Mouse (Mus musculus): Measurements from ENCODE around the gene Cpox. TPM values are rescaled to one million over a fixed set of nuclear protein-coding genes. Genes with fewer than 3 reads are reported as not detected.

Gene Cpox
- polyA plus RNA-seq, 1 experiment: 13.9 TPM

GRCm38 (mm10) chr16:58684537-58684936 lies 14.4 kb downstream of the Cpox start:
- DNase-seq (ENCODE audit: low read depth): no peak
- TF ChIP-seq CTCF (IDR thresholded peaks at IDR 0.05; ENCODE audit: borderline replicate concordance, extremely low read depth, insufficient read depth, insufficient read length) (no peak), POLR2A (IDR thresholded peaks at IDR 0.05; ENCODE audit: borderline replicate concordance, extremely low read depth, insufficient read depth, insufficient read length, poor library complexity, severe bottlenecking) (no peak)

- no peak for TF ChIP-seq CTCF (IDR thresholded peaks at IDR 0.05; ENCODE audit: borderline replicate concordance, extremely low read depth, insufficient read depth, insufficient read length)
- TF ChIP-seq POLR2A (IDR thresholded peaks at IDR 0.05; ENCODE audit: borderline replicate concordance, extremely low read depth, insufficient read depth, insufficient read length, poor library complexity, severe bottlenecking): no peak
- no peak for DNase-seq (ENCODE audit: low read depth)
These were observed 15.8 kb downstream of the Cpox start for GRCm38 (mm10) chr16:58685548-58686537.

- DNase-seq (ENCODE audit: low read depth): no peak
- TF ChIP-seq POLR2A (IDR thresholded peaks at IDR 0.05; ENCODE audit: borderline replicate concordance, extremely low read depth, insufficient read depth, insufficient read length, poor library complexity, severe bottlenecking) (no peak), CTCF (IDR thresholded peaks at IDR 0.05; ENCODE audit: borderline replicate concordance, extremely low read depth, insufficient read depth, insufficient read length) (no peak)
These were observed 18.4 kb downstream of the Cpox start for GRCm38 (mm10) chr16:58688534-58688933.

GRCm38 (mm10) chr16:58689555-58690169 lies 19.6 kb downstream of the Cpox start:
- no peak for TF ChIP-seq POLR2A (IDR thresholded peaks at IDR 0.05; ENCODE audit: borderline replicate concordance, extremely low read depth, insufficient read depth, insufficient read length, poor library complexity, severe bottlenecking)
- no peak for TF ChIP-seq CTCF (IDR thresholded peaks at IDR 0.05; ENCODE audit: borderline replicate concordance, extremely low read depth, insufficient read depth, insufficient read length)
- no peak for DNase-seq (ENCODE audit: low read depth)

GRCm38 (mm10) chr16:58690322-58690732 lies 20.2 kb downstream of the Cpox start:
- TF ChIP-seq POLR2A (IDR thresholded peaks at IDR 0.05; ENCODE audit: borderline replicate concordance, extremely low read depth, insufficient read depth, insufficient read length, poor library complexity, severe bottlenecking) (no peak), CTCF (IDR thresholded peaks at IDR 0.05; ENCODE audit: borderline replicate concordance, extremely low read depth, insufficient read depth, insufficient read length) (no peak)
- DNase-seq (ENCODE audit: low read depth): no peak

- DNase-seq (ENCODE audit: low read depth): no peak
- TF ChIP-seq POLR2A (IDR thresholded peaks at IDR 0.05; ENCODE audit: borderline replicate concordance, extremely low read depth, insufficient read depth, insufficient read length, poor library complexity, severe bottlenecking): no peak
- TF ChIP-seq CTCF (IDR thresholded peaks at IDR 0.05; ENCODE audit: borderline replicate concordance, extremely low read depth, insufficient read depth, insufficient read length): no peak
These were observed 24.0 kb downstream of the Cpox start for GRCm38 (mm10) chr16:58694091-58694490.

- no peak for DNase-seq (ENCODE audit: low read depth)
- TF ChIP-seq CTCF (IDR thresholded peaks at IDR 0.05; ENCODE audit: borderline replicate concordance, extremely low read depth, insufficient read depth, insufficient read length) (no peak), POLR2A (IDR thresholded peaks at IDR 0.05; ENCODE audit: borderline replicate concordance, extremely low read depth, insufficient read depth, insufficient read length, poor library complexity, severe bottlenecking) (no peak)
These were observed 26.7 kb downstream of the Cpox start for GRCm38 (mm10) chr16:58696796-58697195.

GRCm38 (mm10) chr16:58697261-58697660 lies 27.2 kb downstream of the Cpox start:
- TF ChIP-seq POLR2A (IDR thresholded peaks at IDR 0.05; ENCODE audit: borderline replicate concordance, extremely low read depth, insufficient read depth, insufficient read length, poor library complexity, severe bottlenecking): no peak
- no peak for TF ChIP-seq CTCF (IDR thresholded peaks at IDR 0.05; ENCODE audit: borderline replicate concordance, extremely low read depth, insufficient read depth, insufficient read length)
- DNase-seq (ENCODE audit: low read depth): no peak

- TF ChIP-seq CTCF (IDR thresholded peaks at IDR 0.05; ENCODE audit: borderline replicate concordance, extremely low read depth, insufficient read depth, insufficient read length) (no peak), POLR2A (IDR thresholded peaks at IDR 0.05; ENCODE audit: borderline replicate concordance, extremely low read depth, insufficient read depth, insufficient read length, poor library complexity, severe bottlenecking) (no peak)
- DNase-seq (ENCODE audit: low read depth): no peak
These were observed 30.1 kb downstream of the Cpox start for GRCm38 (mm10) chr16:58700174-58700573.

GRCm38 (mm10) chr16:58700816-58701424 lies 30.8 kb downstream of the Cpox start:
- TF ChIP-seq POLR2A (IDR thresholded peaks at IDR 0.05; ENCODE audit: borderline replicate concordance, extremely low read depth, insufficient read depth, insufficient read length, poor library complexity, severe bottlenecking) (no peak), CTCF (IDR thresholded peaks at IDR 0.05; ENCODE audit: borderline replicate concordance, extremely low read depth, insufficient read depth, insufficient read length) (no peak)
- no peak for DNase-seq (ENCODE audit: low read depth)

GRCm38 (mm10) chr16:58701779-58702178 lies 31.7 kb downstream of the Cpox start:
- no peak for DNase-seq (ENCODE audit: low read depth)

More at GRCm38 (mm10) chr16:58701779-58702178, 31.7 kb downstream of the Cpox start:
- TF ChIP-seq CTCF (IDR thresholded peaks at IDR 0.05; ENCODE audit: borderline replicate concordance, extremely low read depth, insufficient read depth, insufficient read length) (no peak), POLR2A (IDR thresholded peaks at IDR 0.05; ENCODE audit: borderline replicate concordance, extremely low read depth, insufficient read depth, insufficient read length, poor library complexity, severe bottlenecking) (no peak)
